Mouse (Mus musculus) embryonic facial prominence, embryonic 12.5 days (tissue): Measurements from ENCODE around the gene Pradc1. TPM values are rescaled to one million over a fixed set of nuclear protein-coding genes. Genes with fewer than 3 reads are reported as not detected.
A peak's percentile ranks its signal among the peaks of the same experiment; 100 is the strongest.

Experiments used
- ATAC-seq: fragments of 200-750 bp; cut with Nextera tagmentation; 2 replicates; pipeline ENCODE4 v1.8.0; 2017; ENCODE audit not compliant: insufficient number of reproducible peaks, insufficient read depth, low FRiP score, low TSS enrichment
- H3K27ac ChIP-seq: fragments of 300-500 bp; sonication (generic); 2 replicates; pipeline ENCODE4 v1.5.1; 2016; ENCODE audit warnings: mild to moderate bottlenecking
- H3K27me3 ChIP-seq: fragments of 300-500 bp; sonication (generic); 2 replicates; pipeline ENCODE4 v1.6.1; 2016; ENCODE audit warnings: mild to moderate bottlenecking, moderate library complexity
- H3K36me3 ChIP-seq: fragments of 300-500 bp; sonication (generic); 2 replicates; pipeline ENCODE4 v1.6.1; 2016; ENCODE audit warnings: mild to moderate bottlenecking
- H3K4me1 ChIP-seq: fragments of 300-500 bp; sonication (generic); 2 replicates; pipeline ENCODE4 v1.6.1; 2016
- H3K4me2 ChIP-seq: fragments of 300-500 bp; sonication (generic); replicated peaks from 2 replicates; pipeline ENCODE4 v1.6.1; 2016; ENCODE audit warnings: mild to moderate bottlenecking, moderate library complexity
- H3K4me3 ChIP-seq: fragments of 300-500 bp; sonication (generic); 2 replicates; pipeline ENCODE4 v1.5.1; 2016; ENCODE audit warnings: mild to moderate bottlenecking
- H3K9ac ChIP-seq: fragments of 300-500 bp; sonication (generic); 2 replicates; pipeline ENCODE4 v1.6.1; 2016; ENCODE audit warnings: mild to moderate bottlenecking, moderate library complexity
- H3K9me3 ChIP-seq: fragments of 300-500 bp; sonication (generic); 2 replicates; pipeline ENCODE4 v1.6.1; 2016; ENCODE audit warnings: mild to moderate bottlenecking, moderate library complexity
- WGBS: fragments of 180-500 bp; shearing (Covaris S2); methylation state at CpG from one replicate; pipeline ENCODE4 v1.1.7; 2016; 5-methylcytosine and 5-hydroxymethylcytosine counted together
- polyA plus RNA-seq: library from polyadenylated mRNA; unstranded; fragments of >200 nt; fragmentation: Nextera tagmentation; extraction: Ambion mirVana; gene quantifications from 2 replicates; pipeline ENCODE4 v1.2.1, GENCODE M21; 2016

The Pradc1 gene
- 29.5 and 33.5 TPM in 2 replicates for polyA plus RNA-seq

- Histone ChIP-seq H3K27ac (peak within 1 kb of the TSS; percentile 95), H3K9ac (peak within 1 kb of the TSS; percentile 76), H3K36me3 (peaks cover 4% of the 10 kb centered on the region; the same call in 1 of the 2 replicates), H3K27me3 (no peaks in the 10 kb centered on the region), H3K9me3 (no peaks in the 10 kb centered on the region), H3K4me1 (peaks cover 25% of the 10 kb centered on the region), H3K4me3 (peak within 1 kb of the TSS; percentile 74), H3K4me2 (peak within 1 kb of the TSS; percentile 94)
- ATAC-seq: peak; percentile 92
- WGBS: under 1% methylated on average over 54 of the region's 54 CpGs
These were observed at the start of gene Pradc1 for GRCm38 (mm10) chr6:85451664-85452410. Gene Pradc1, minus strand, starts transcription at chr6:85451970.

GRCm38 (mm10) chr6:85500416-85500815, 48.6 kb upstream of the Pradc1 start:
- Histone ChIP-seq H3K4me1 (peaks cover 14% of the 10 kb centered on the region), H3K9me3 (no peaks in the 10 kb centered on the region), H3K4me3 (no peak overlapping the region), H3K36me3 (no peaks in the 10 kb centered on the region), H3K27ac (no peak overlapping the region), H3K4me2 (no peak overlapping the region), H3K9ac (no peak overlapping the region), H3K27me3 (peaks cover 21% of the 10 kb centered on the region)
- ATAC-seq: no peak
- 69% methylated on average over 1 of the region's 1 CpGs for WGBS

GRCm38 (mm10) chr6:85498147-85498546, 46.4 kb upstream of the Pradc1 start:
- Histone ChIP-seq H3K27me3 (peaks cover 2% of the 10 kb centered on the region; the same call in 1 of the 2 replicates), H3K4me2 (no peak overlapping the region), H3K9me3 (no peaks in the 10 kb centered on the region), H3K4me1 (peaks cover 13% of the 10 kb centered on the region), H3K27ac (no peak overlapping the region), H3K9ac (no peak overlapping the region), H3K4me3 (no peak overlapping the region), H3K36me3 (no peaks in the 10 kb centered on the region)
- ATAC-seq: no peak
- 69% methylated on average over 9 of the region's 9 CpGs for WGBS

- Histone ChIP-seq H3K36me3 (no peaks in the 10 kb centered on the region), H3K4me2 (no peak overlapping the region), H3K27ac (no peak overlapping the region), H3K4me1 (peaks cover 4% of the 10 kb centered on the region), H3K27me3 (peaks cover 2% of the 10 kb centered on the region; the same call in 1 of the 2 replicates), H3K4me3 (no peak overlapping the region), H3K9ac (no peak overlapping the region), H3K9me3 (no peaks in the 10 kb centered on the region)
- ATAC-seq: no peak
These were observed 45.2 kb upstream of the Pradc1 start for GRCm38 (mm10) chr6:85496976-85497375.

- Histone ChIP-seq H3K4me3 (no peak overlapping the region), H3K36me3 (no peaks in the 10 kb centered on the region), H3K27ac (no peak overlapping the region), H3K27me3 (peaks cover 9% of the 10 kb centered on the region), H3K9ac (no peak overlapping the region), H3K4me1 (no peaks in the 10 kb centered on the region), H3K4me2 (no peak overlapping the region), H3K9me3 (no peaks in the 10 kb centered on the region)
- WGBS: 45% methylated on average over 3 of the region's 3 CpGs
- no peak for ATAC-seq
These were observed 39.8 kb upstream of the Pradc1 start for GRCm38 (mm10) chr6:85491606-85492005.

GRCm38 (mm10) chr6:85490252-85490651, 38.5 kb upstream of the Pradc1 start:
- Histone ChIP-seq H3K27ac (no peak overlapping the region), H3K4me2 (no peak overlapping the region), H3K27me3 (peaks cover 22% of the 10 kb centered on the region), H3K4me3 (no peak overlapping the region), H3K36me3 (no peaks in the 10 kb centered on the region), H3K4me1 (no peaks in the 10 kb centered on the region), H3K9me3 (no peaks in the 10 kb centered on the region), H3K9ac (no peak overlapping the region)
- 88% methylated on average over 4 of the region's 4 CpGs for WGBS
- no peak for ATAC-seq

- Histone ChIP-seq H3K36me3 (no peaks in the 10 kb centered on the region), H3K9me3 (no peaks in the 10 kb centered on the region), H3K27ac (no peak overlapping the region), H3K4me1 (0 out of 2 replicates have a peak, but pooled peaks cover 1% of the 10 kb centered on the region), H3K27me3 (peaks cover 27% of the 10 kb centered on the region), H3K9ac (no peak overlapping the region), H3K4me3 (no peak overlapping the region), H3K4me2 (no peak overlapping the region)
- ATAC-seq: no peak
- 82% methylated on average over 3 of the region's 3 CpGs for WGBS
These were observed 37.9 kb upstream of the Pradc1 start for GRCm38 (mm10) chr6:85489717-85490116.

GRCm38 (mm10) chr6:85488510-85488909, 36.7 kb upstream of the Pradc1 start:
- H3K9me3 ChIP-seq: no peaks in the 10 kb centered on the region
- H3K4me3 ChIP-seq: no peak overlapping the region
- no peak overlapping the region for H3K9ac ChIP-seq
- 58% methylated on average over 4 of the region's 4 CpGs for WGBS
- H3K4me1 ChIP-seq: peaks cover 11% of the 10 kb centered on the region
- H3K4me2 ChIP-seq: no peak overlapping the region
- H3K27me3 ChIP-seq: peaks cover 39% of the 10 kb centered on the region
- ATAC-seq: no peak
- no peak overlapping the region for H3K27ac ChIP-seq
- H3K36me3 ChIP-seq: no peaks in the 10 kb centered on the region

GRCm38 (mm10) chr6:85485738-85486137, 34.0 kb upstream of the Pradc1 start:
- Histone ChIP-seq H3K36me3 (no peaks in the 10 kb centered on the region), H3K9me3 (no peaks in the 10 kb centered on the region), H3K27ac (no peak overlapping the region), H3K27me3 (peaks cover 61% of the 10 kb centered on the region), H3K4me3 (no peak overlapping the region), H3K9ac (no peak overlapping the region), H3K4me2 (no peak overlapping the region), H3K4me1 (peaks cover 11% of the 10 kb centered on the region)
- 56% methylated on average over 2 of the region's 2 CpGs for WGBS
- no peak for ATAC-seq

GRCm38 (mm10) chr6:85483843-85484721, 32.3 kb upstream of the Pradc1 start:
- H3K27ac ChIP-seq: no peak overlapping the region
- H3K4me1 ChIP-seq: peaks cover 11% of the 10 kb centered on the region
- no peaks in the 10 kb centered on the region for H3K36me3 ChIP-seq
- peaks cover 68% of the 10 kb centered on the region for H3K27me3 ChIP-seq
- H3K9ac ChIP-seq: no peak overlapping the region
- ATAC-seq: no peak
- no peaks in the 10 kb centered on the region for H3K9me3 ChIP-seq
- H3K4me2 ChIP-seq: peak overlapping the region; percentile 55
- 3% methylated on average over 92 of the region's 92 CpGs for WGBS
- H3K4me3 ChIP-seq: peak overlapping the region; percentile 31

GRCm38 (mm10) chr6:85480685-85481084, 28.9 kb upstream of the Pradc1 start:
- Histone ChIP-seq H3K4me1 (peaks cover 11% of the 10 kb centered on the region), H3K9ac (no peak overlapping the region), H3K36me3 (no peaks in the 10 kb centered on the region), H3K4me3 (no peak overlapping the region), H3K9me3 (no peaks in the 10 kb centered on the region), H3K4me2 (no peak overlapping the region), H3K27ac (no peak overlapping the region), H3K27me3 (peaks cover 68% of the 10 kb centered on the region)
- WGBS: 62% methylated on average over 16 of the region's 16 CpGs
- ATAC-seq: no peak; the same call in 1 of the 2 replicates

- Histone ChIP-seq H3K9ac (no peak overlapping the region), H3K4me1 (peaks cover 11% of the 10 kb centered on the region), H3K4me2 (no peak overlapping the region), H3K9me3 (no peaks in the 10 kb centered on the region), H3K36me3 (no peaks in the 10 kb centered on the region), H3K27ac (no peak overlapping the region), H3K27me3 (peaks cover 61% of the 10 kb centered on the region), H3K4me3 (no peak overlapping the region)
- ATAC-seq: no peak
- WGBS: 82% methylated on average over 5 of the region's 5 CpGs
These were observed 28.2 kb upstream of the Pradc1 start for GRCm38 (mm10) chr6:85479979-85480378.
